Mouse (Mus musculus): ENCODE results near the gene Plcl2. TPM values are rescaled to one million over a fixed set of nuclear protein-coding genes. Genes with fewer than 3 reads are reported as not detected.

The Plcl2 gene
- polyA plus RNA-seq, 1 experiment from 2014 or later, result 3.7 TPM

GRCm38 (mm10) chr17:50737068-50737467, 227.9 kb downstream of the Plcl2 start:
- whole genome bisulfite sequencing, result 48% methylated on average over 2 of the region's 2 CpGs
- Histone ChIP-seq H3K27me3 (no peaks in the 10 kb centered on the region), H3K36me3 (peaks cover 10% of the 10 kb centered on the region), H3K9me3 (no peaks in the 10 kb centered on the region), H3K4me3 (no peak overlapping the region), H3K9ac (no peak overlapping the region), H3K27ac (no peak overlapping the region), H3K4me2 (replicated peaks) (no peak overlapping the region), H3K4me1 (peaks cover 4% of the 10 kb centered on the region; the same call in 1 of the 2 replicates)
- ATAC-seq (ENCODE audit: low FRiP score, low read depth), result no peak

Other genes with a start within 250 kb of the Plcl2 start
- not detected in 2 replicates for gene Dazl, start 215.8 kb upstream of the Plcl2 start, polyA plus RNA-seq (2015; fragmentation: Nextera tagmentation; extraction: Ambion mirVana)

Measured in limb, embryonic 13.5 days (tissue).